Mouse (Mus musculus) left cerebral cortex, postnatal 25 days (tissue): ENCODE results near the gene Blmh. TPM values are rescaled to one million over a fixed set of nuclear protein-coding genes. Genes with fewer than 3 reads are reported as not detected.
"Not testable (repeated sequence)": the region's sequence is repeated elsewhere in the genome, so short reads cannot be mapped to it uniquely, and the experiment has no call there.

Source experiments
- DNase-seq, 2 experiments: peaks; one replicate each; pipeline ENCODE4 v3.0.0; 2022; ENCODE audit warnings: low spot score in 2 of 2, mixed read lengths in 1 of 2
- intact Hi-C: fragments of 180-260 bp; cut with DNase I; formaldehyde crosslinking; loops from one replicate; pipeline ENCODE4 v1.15.1; 2025
- total RNA-seq, 2 experiments: library from RNA; stranded (reverse); gene quantifications; 2 replicates each; pipeline ENCODE4 v1.2.3; 2021

Gene Blmh
- total RNA-seq, 2 experiments from 2014 or later: 59.3 to 64.7 TPM

- DNase-seq: peak; percentile 60 to 83
- intact Hi-C loops: loop anchor here (5.0 kb wide), 1 partner anchor 35 kb away; no protein-coding TSS in a partner anchor
These were observed 12.6 kb upstream of the Blmh start for GRCm38 (mm10) chr11:76912055-76912395.

GRCm38 (mm10) chr11:76914366-76914765 lies 10.2 kb upstream of the Blmh start:
- intact Hi-C loops: loop anchor here (5.0 kb wide), 1 partner anchor 33 kb away; no protein-coding TSS in a partner anchor
- no peak for DNase-seq

- intact Hi-C loops: no loop called here
These were observed 7.9 kb upstream of the Blmh start for GRCm38 (mm10) chr11:76916539-76917229.

GRCm38 (mm10) chr11:76917230-76917548 lies 7.4 kb upstream of the Blmh start:
- no peak for DNase-seq
- intact Hi-C loops: no loop called here

More at GRCm38 (mm10) chr11:76916539-76917229, 7.9 kb upstream of the Blmh start:
- DNase-seq: no peak

GRCm38 (mm10) chr11:76920607-76921006 lies 4.0 kb upstream of the Blmh start:
- DNase-seq: no peak
- intact Hi-C loops: no loop called here

GRCm38 (mm10) chr11:76928586-76928985 lies 4.0 kb downstream of the Blmh start:
- intact Hi-C loops: not testable (repeated sequence)

GRCm38 (mm10) chr11:76933209-76933608 lies 8.6 kb downstream of the Blmh start:
- DNase-seq: no peak
- intact Hi-C loops: no loop called here

More at GRCm38 (mm10) chr11:76928586-76928985, 4.0 kb downstream of the Blmh start:
- DNase-seq: not testable (repeated sequence)

- intact Hi-C loops: no loop called here
- peak in 1 of 2 experiments; percentile 20 for DNase-seq
These were observed 12.0 kb downstream of the Blmh start for GRCm38 (mm10) chr11:76936578-76936977.

GRCm38 (mm10) chr11:76944839-76945238 lies 20.2 kb downstream of the Blmh start:
- intact Hi-C loops: loop anchor here (2.0 to 5.0 kb wide), 2 partner anchors 33 to 98 kb away; partner anchors contain the start of gene Cpd
- DNase-seq: no peak

GRCm38 (mm10) chr11:76945386-76946202 lies 21.0 kb downstream of the Blmh start:
- intact Hi-C loops: loop anchor here (2.0 to 5.0 kb wide), 2 partner anchors 33 to 99 kb away; partner anchors contain the start of gene Cpd

GRCm38 (mm10) chr11:76946203-76946585 lies 21.6 kb downstream of the Blmh start:
- intact Hi-C loops: loop anchor here (5.0 kb wide), 1 partner anchor 34 kb away; no protein-coding TSS in a partner anchor
- peak; percentile 7 to 11 for DNase-seq

More at GRCm38 (mm10) chr11:76945386-76946202, 21.0 kb downstream of the Blmh start:
- peak; percentile 90 to 93 for DNase-seq

GRCm38 (mm10) chr11:76953536-76953935 lies 28.9 kb downstream of the Blmh start:
- DNase-seq: peak; percentile 9 to 81
- intact Hi-C loops: loop anchor here (5.0 kb wide), 1 partner anchor 161 kb away; no protein-coding TSS in a partner anchor

- intact Hi-C loops: no loop called here
- no peak for DNase-seq
These were observed 41.1 kb downstream of the Blmh start for GRCm38 (mm10) chr11:76965703-76966102.

- intact Hi-C loops: no loop called here
- no peak for DNase-seq
These were observed 45.7 kb downstream of the Blmh start for GRCm38 (mm10) chr11:76970328-76970727.

- DNase-seq: no peak
- intact Hi-C loops: no loop called here
These were observed 50.2 kb downstream of the Blmh start for GRCm38 (mm10) chr11:76974680-76975319.

GRCm38 (mm10) chr11:76981570-76982141 lies 57.0 kb downstream of the Blmh start:
- no peak for DNase-seq

GRCm38 (mm10) chr11:76982415-76982814 lies 57.8 kb downstream of the Blmh start:
- intact Hi-C loops: no loop called here
- DNase-seq: no peak

More at GRCm38 (mm10) chr11:76981570-76982141, 57.0 kb downstream of the Blmh start:
- intact Hi-C loops: no loop called here

GRCm38 (mm10) chr11:76983641-76984040 lies 59.0 kb downstream of the Blmh start:
- no peak for DNase-seq
- intact Hi-C loops: no loop called here

GRCm38 (mm10) chr11:76984173-76984572 lies 59.6 kb downstream of the Blmh start:
- intact Hi-C loops: no loop called here
- no peak for DNase-seq

- intact Hi-C loops: loop anchor here (10.0 kb wide), 1 partner anchor 324 kb away; no protein-coding TSS in a partner anchor
- DNase-seq: no peak
These were observed 66.2 kb downstream of the Blmh start for GRCm38 (mm10) chr11:76990839-76991238.
